8 mouse cellular contexts compared by ENCODE assay signal in the genomic region with DNA sequence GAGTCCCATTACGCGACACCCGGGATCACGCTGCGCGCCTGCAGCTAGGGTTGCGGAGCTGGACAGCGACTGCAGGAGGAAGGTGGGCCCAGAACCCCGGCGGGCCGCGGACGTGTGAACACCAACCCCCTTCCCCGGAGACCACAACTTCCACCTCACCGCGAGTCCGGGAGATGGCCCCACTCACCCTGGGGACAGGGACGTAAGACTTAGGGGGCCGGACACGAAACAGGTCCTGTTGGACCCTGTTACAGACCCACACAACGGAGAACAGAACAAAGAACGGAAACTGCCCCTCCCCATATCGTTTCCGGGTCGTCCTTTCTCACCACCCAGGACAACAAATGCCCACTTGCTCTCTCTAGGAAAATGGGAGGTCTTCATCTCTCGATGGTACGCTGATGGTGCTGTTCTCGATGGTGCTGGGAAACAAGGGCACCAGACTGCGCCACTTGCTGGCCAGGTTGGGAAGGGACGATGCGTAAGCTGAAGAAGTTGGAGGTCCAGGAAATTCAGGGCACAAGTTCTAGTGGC. TPM values are rescaled to one million over a fixed set of nuclear protein-coding genes. Genes with fewer than 3 reads are reported as not detected.
DNase-seq lines count a peak whose midpoint lies in the region; ATAC-seq and TF ChIP-seq lines count a peak whose summit lies in the region.

Gene Zfp113 (minus strand): TSS at position 302 of the 534 bp plus-strand sequence.

- peaks cover 0 to 2% of the 10 kb centered on the region in 2 experiments; a peak in 1 of 4 replicates for H3K4me1 ChIP-seq in ES-E14 (ENCODE audit: control insufficient read depth in 2 of 2, insufficient read depth in 2 of 2, low read length in 2 of 2, poor library complexity in 1 of 2)
- H3K4me1 ChIP-seq in forebrain, embryonic 14.5 days (ENCODE audit: control insufficient read depth, insufficient read depth, low read length): peaks cover 3% of the 10 kb centered on the region; the same call in 1 of the 2 replicates
- H3K4me1 ChIP-seq in neural tube, embryonic 15.5 days: peaks cover 17% of the 10 kb centered on the region

- no peaks in the 10 kb centered on the region for H3K9me3 ChIP-seq in ES-E14 (ENCODE audit: control insufficient read depth, insufficient read depth, low read depth, low read length)
- H3K9me3 ChIP-seq in forebrain, embryonic 14.5 days (replicated peaks; ENCODE audit: control insufficient read depth, low read length): no peaks in the 10 kb centered on the region
- no peaks in the 10 kb centered on the region for H3K9me3 ChIP-seq in neural tube, embryonic 15.5 days (replicated peaks)

- peak within 1 kb of the TSS; percentile 78 for H3K9ac ChIP-seq in ES-E14 (ENCODE audit: insufficient read depth, low read depth, low read length, poor library complexity, severe bottlenecking)
- peak within 1 kb of the TSS; percentile 99 for H3K9ac ChIP-seq in forebrain, embryonic 14.5 days (ENCODE audit: low read length)
- H3K9ac ChIP-seq in neural tube, embryonic 15.5 days (replicated peaks): peak within 1 kb of the TSS; percentile 99

- H3K4me2 ChIP-seq in forebrain, embryonic 14.5 days (ENCODE audit: low read length): peak within 1 kb of the TSS; percentile 87
- H3K4me2 ChIP-seq in neural tube, embryonic 15.5 days: peak within 1 kb of the TSS; percentile 76

- H3K27ac ChIP-seq in ES-E14 (ENCODE audit: insufficient read depth, low read depth, low read length, poor library complexity, severe bottlenecking): no peak within 1 kb of the TSS
- H3K27ac ChIP-seq in forebrain, embryonic 14.5 days (ENCODE audit: low read depth, low read length): peak within 1 kb of the TSS; percentile 96
- H3K27ac ChIP-seq in neural tube, embryonic 15.5 days (replicated peaks): peak within 1 kb of the TSS; percentile 93

- DNase-seq in ES-E14 (ENCODE audit: low read depth, low spot score): peak; percentile 95
- DNase-seq in cerebellum, adult 11 months: peak; percentile 85
- peak; percentile 98 for DNase-seq in forebrain, embryonic 14.5 days (ENCODE audit: low spot score)
- peak; percentile 83 to 87 for DNase-seq in heart, postnatal 14 days
- DNase-seq in layer of hippocampus, adult 11-12 months (ENCODE audit: low spot score): peak; percentile 94
- DNase-seq in lung, adult 18-20 months: peak; percentile 90 to 95
- DNase-seq in testis, postnatal 14 days (ENCODE audit: low spot score): peak; percentile 90

- intact Hi-C loops in heart, postnatal 14 days (cut with DNase I): loop anchor here (5.0 to 10.0 kb wide), 2 partner anchors 268 to 371 kb away; partner anchors contain the start of genes Mepce and Zcwpw1

- ATAC-seq in forebrain, embryonic 14.5 days: peak; percentile 99
- ATAC-seq in neural tube, embryonic 15.5 days (ENCODE audit: low FRiP score): peak; percentile 95

- in situ Hi-C loops in ES-E14 (cut with MboI; ENCODE audit: low sequenced_read_pairs in 2 of 2, unreplicated experiment in 2 of 2): no loop called here

- under 1% methylated on average over 31 of the region's 31 CpGs for WGBS in forebrain, embryonic 14.5 days
- WGBS in neural tube, embryonic 15.5 days: under 1% methylated on average over 31 of the region's 31 CpGs

- H3K36me3 ChIP-seq in ES-E14 (ENCODE audit: control insufficient read depth, insufficient read depth, low read length, poor library complexity, severe bottlenecking): peaks cover 2% of the 10 kb centered on the region; the same call in 1 of the 2 replicates
- peaks cover 23% of the 10 kb centered on the region for H3K36me3 ChIP-seq in forebrain, embryonic 14.5 days (ENCODE audit: control insufficient read depth, insufficient read depth, low read length)
- peaks cover 21% of the 10 kb centered on the region for H3K36me3 ChIP-seq in neural tube, embryonic 15.5 days

- H3K4me3 ChIP-seq in ES-E14 (ENCODE audit: insufficient read depth in 1 of 2, low read depth in 1 of 2, low read length in 2 of 2, poor library complexity in 1 of 2, severe bottlenecking in 1 of 2): peak within 1 kb of the TSS; percentile 89 to 98
- H3K4me3 ChIP-seq in forebrain, embryonic 14.5 days (ENCODE audit: low read depth, low read length): peak within 1 kb of the TSS; percentile 81
- H3K4me3 ChIP-seq in neural tube, embryonic 15.5 days (replicated peaks): peak within 1 kb of the TSS; percentile 81

- H3K27me3 ChIP-seq in forebrain, embryonic 14.5 days (replicated peaks; ENCODE audit: control insufficient read depth, insufficient read depth, low read length): no peaks in the 10 kb centered on the region
- no peaks in the 10 kb centered on the region for H3K27me3 ChIP-seq in neural tube, embryonic 15.5 days (replicated peaks)

TF ChIP-seq in ES-E14, 5 proteins besides CTCF, POLR2A, EP300 and RAD21:
- TF ChIP-seq MAFK (IDR thresholded peaks at IDR 0.05; ENCODE audit: insufficient read depth, low read depth, low read length) (0 out of 2 replicates have a peak, but pooled peaks have one; percentile 15), HCFC1 (IDR thresholded peaks at IDR 0.05; ENCODE audit: borderline replicate concordance, insufficient read depth, low read length) (peak; percentile 76), ZNF384 (IDR thresholded peaks at IDR 0.05; ENCODE audit: low read depth, low read length) (no peak), ZC3H11A (IDR thresholded peaks at IDR 0.05; ENCODE audit: borderline replicate concordance, low read depth, low read length) (no peak), CHD2 (IDR thresholded peaks at IDR 0.05; ENCODE audit: low read depth, low read length) (0 out of 2 replicates have a peak, but pooled peaks have one; percentile 12)

RNA-seq across cellular contexts. Expression of gene Zfp113, which starts in this region (rescaled TPM):
- total RNA-seq in ES-E14 (2012; rRNA removed): 3.7 and 5.3 TPM in 2 replicates
- 21.8 and 24.3 TPM in 2 replicates for polyA plus RNA-seq in forebrain, embryonic 14.5 days (2014; fragmentation: Nextera tagmentation; extraction: Ambion mirVana)
- total RNA-seq in heart, postnatal 14 days (2021): 10 to 100 TPM in 1 of 2 experiments, 1 to 10 TPM in 1; 8.0 to 10.9 TPM
- 22.0 and 24.9 TPM in 2 replicates for polyA plus RNA-seq in neural tube, embryonic 15.5 days (2015; fragmentation: Nextera tagmentation; extraction: Ambion mirVana)
